Mouse (Mus musculus) megakaryocyte-erythroid progenitor cell, adult 5-6 weeks (primary cell): ENCODE data around the gene Mgat1. TPM values are rescaled to one million over a fixed set of nuclear protein-coding genes. Genes with fewer than 3 reads are reported as not detected.
"Not testable (repeated sequence)": the region's sequence is repeated elsewhere in the genome, so short reads cannot be mapped to it uniquely, and the experiment has no call there.

Source experiments
- ATAC-seq: replicated peaks from 2 replicates; pipeline ENCODE4 v1.8.0; 2016; ENCODE audit warnings: mild to moderate bottlenecking, inconsistent platforms; ENCODE audit not compliant: severe bottlenecking, poor library complexity, low FRiP score, low TSS enrichment
- total RNA-seq, 2 experiments: library from RNA; stranded (forward) in 1 of 2; stranded (reverse) in 1 of 2; fragments of 200-1000, 215-1000 nt in 1 of 2; fragments of >200 nt in 1 of 2; fragmentation: Nextera tagmentation in 1 of 2; gene quantifications; 2 replicates each; pipeline ENCODE4 v1.2.3; 2014 to 2017

The Mgat1 gene
- total RNA-seq (2014; fragmentation: Nextera tagmentation) (47.4 and 53.5 TPM in 2 replicates), total RNA-seq (2017) (28.1 and 34.2 TPM in 2 replicates)

DNA sequence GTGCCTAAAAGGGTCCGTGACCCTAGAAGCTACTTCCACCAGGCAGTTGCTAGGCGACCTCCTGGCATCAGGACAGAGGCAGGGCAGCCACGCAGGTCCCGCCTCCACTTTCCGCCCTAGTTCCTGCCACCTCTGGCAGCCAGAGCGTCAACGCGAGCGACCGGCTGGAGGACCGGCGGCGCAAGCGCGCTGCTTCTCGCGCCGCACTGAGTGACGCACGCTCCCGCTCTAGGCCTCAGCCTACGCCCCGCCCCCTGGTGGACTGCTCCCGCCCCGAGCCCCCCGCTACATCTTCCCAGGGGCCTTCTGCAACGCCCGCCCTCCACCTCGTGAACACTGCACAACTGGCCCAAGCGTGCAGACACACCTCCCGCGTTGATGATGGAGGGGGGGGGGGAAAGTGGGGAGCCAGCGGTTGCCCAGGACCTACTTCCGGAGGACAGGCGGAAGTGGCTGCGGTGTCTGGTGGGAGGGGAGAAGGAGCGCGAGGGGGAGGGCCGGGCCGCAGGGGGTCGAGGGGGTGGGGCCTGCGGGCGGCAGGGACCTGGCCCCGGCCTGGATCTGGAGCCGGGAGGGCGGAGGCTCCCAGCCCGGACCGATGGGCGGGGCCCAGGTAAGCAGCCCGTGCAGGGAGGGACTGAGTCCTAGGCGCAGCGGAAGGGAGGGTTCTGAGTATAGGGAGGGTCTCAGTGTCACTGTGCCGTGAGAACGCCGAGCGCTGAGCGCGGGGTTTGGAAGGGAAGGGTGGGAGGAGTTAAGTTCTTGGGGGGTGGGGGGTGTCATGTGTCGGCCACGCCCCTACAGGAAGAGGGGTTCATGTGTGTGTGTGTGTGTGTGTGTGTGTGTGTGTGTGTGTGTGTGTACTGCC is at the start of gene Mgat1:
Gene Mgat1, plus strand, starts transcription at position 465 of the 868 bp plus-strand sequence.
- ATAC-seq = peak; percentile 80

- ATAC-seq = not testable (repeated sequence)
Measured at GRCm38 (mm10) chr11:49194771-49195170, 49.2 kb upstream of the Mgat1 start.

- ATAC-seq = no peak
Measured at GRCm38 (mm10) chr11:49195819-49196322, 48.1 kb upstream of the Mgat1 start.

- no peak for ATAC-seq
Measured at GRCm38 (mm10) chr11:49200666-49201065, 43.3 kb upstream of the Mgat1 start.

DNA sequence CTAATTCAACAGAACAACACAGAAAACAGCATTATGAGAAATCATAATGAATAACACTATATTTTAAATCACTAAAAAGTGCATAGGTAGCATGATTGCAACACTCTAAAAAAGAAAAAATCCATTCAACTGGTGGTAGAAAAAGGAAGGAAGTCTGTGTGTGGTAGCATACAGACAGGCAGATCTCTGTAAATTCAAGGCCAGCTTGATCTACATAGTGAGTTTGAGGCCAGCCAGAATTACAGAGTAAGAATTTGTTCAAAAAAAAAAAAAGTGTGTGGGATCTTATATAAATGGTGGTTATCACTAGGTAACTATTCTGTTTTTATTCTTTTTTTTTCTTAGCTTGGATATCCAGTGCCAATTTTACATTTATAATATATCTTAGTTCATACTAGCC is 42.8 kb upstream of the Mgat1 start:
- ATAC-seq = no peak

GRCm38 (mm10) chr11:49202071-49202470 is 41.9 kb upstream of the Mgat1 start:
- no peak for ATAC-seq

DNA sequence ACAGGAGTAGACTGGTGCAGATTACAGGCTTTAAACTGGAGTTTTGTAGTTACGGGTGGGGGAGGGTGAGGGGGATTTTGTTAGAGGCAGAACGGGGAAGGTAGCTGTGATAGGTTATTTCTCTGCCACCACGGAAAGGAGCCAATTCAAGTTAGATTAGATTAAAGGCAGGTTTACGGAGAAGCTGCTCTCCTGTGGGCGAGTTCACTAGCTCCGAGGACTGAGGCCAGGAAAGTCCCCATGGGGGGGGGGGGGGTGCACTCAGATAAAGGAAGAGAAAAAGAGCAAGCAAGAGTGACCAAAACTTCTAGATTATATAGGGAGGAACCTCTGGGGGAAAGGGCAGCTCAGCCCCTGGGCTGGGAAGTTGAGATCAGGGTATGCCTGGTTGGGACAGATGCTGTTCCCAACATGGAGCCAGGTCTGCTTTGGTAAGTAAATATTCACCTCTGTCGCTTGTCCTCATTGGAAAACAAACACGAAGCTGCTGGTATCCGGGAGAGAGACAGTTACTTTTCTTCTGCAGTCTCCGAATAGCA is 41.4 kb upstream of the Mgat1 start:
- ATAC-seq = peak; percentile 65

DNA sequence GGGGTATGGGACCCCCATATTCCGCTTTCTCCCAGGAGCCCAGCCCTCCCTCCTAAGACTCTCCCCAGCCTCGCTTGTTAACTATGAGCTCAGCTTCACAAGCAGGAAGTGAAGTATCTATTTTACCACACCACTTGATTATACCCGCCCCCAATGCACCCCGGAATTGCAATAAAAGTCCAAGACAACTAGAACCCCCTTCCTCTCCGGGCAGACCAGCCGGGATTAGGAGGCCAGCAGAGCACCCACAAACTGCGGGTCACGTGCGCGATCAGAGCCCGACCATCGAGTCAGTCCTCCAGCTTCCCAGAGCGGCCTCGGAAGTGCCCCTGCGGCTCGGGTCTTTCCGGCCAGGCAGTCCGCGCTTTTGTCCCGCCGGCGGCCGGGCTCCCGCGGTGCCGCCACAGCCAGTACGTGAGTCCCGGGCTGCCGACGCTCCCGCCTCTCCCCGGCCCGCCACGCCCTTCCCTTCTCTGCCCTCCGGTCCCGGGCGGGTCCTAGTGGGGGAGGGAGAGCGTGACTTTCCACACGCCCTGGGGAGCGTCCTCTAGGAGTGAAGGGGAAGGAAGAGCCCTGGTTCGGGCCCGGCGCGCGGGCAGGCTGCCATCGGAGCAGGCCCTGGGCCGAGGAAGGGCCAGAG is 40.7 kb upstream of the Mgat1 start, which contains the start of gene Zfp62:
Gene Zfp62, plus strand, starts transcription at position 164 of the 640 bp plus-strand sequence.
- ATAC-seq = peak; percentile 81

GRCm38 (mm10) chr11:49203771-49204497 is 40.1 kb upstream of the Mgat1 start:
- ATAC-seq = peak; percentile 43

DNA sequence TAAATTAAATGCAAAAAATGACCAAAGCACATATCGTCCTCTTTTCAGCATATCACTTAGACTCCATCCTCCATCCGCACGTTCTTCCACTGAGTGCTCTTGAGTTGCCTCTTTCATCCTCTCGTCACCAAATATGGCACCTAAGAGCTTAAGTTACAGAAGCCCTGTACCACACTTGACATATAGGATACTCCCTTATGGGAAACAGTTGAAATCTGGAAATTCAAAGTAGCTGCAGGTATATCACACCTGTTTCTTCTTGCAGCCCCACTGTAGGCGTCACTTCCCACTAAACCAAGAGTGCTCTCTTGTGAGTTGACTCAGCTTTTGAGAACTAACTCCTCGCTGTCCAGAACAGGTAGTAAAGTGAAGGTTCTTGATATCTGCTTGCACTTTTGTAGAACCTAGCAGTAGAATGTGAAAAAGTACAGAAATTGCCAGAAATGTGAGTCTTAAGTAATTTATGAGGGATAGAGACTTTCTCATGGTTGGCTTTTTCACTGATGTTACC is 38.9 kb upstream of the Mgat1 start:
- ATAC-seq = no peak

- peak; percentile 21; the same call in 1 of the 2 replicates for ATAC-seq
Measured at GRCm38 (mm10) chr11:49207495-49207894, 36.5 kb upstream of the Mgat1 start.

GRCm38 (mm10) chr11:49212577-49212976 is 31.4 kb upstream of the Mgat1 start:
- ATAC-seq = peak; percentile 87

- no peak for ATAC-seq
Measured at GRCm38 (mm10) chr11:49213505-49213904, 30.5 kb upstream of the Mgat1 start.

DNA sequence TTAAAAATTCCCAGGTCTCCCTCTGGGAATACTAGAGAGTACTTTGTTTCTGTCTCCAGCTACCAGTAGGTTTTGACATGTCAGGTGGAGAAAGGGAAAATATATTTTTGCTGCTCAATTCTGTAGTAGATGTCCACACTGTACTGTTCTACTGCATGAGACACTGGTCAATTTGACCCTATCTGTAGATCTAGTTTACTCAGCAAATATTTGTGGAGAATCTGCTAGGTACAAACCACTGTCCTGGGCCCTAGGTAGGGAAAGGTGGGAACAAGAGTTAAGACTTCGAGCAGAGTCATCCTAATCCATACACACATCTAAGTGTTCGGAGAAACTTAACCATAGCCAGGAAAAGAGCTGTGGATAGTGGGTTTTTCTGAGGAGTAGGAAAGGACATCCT is 24.7 kb upstream of the Mgat1 start:
- no peak for ATAC-seq

DNA sequence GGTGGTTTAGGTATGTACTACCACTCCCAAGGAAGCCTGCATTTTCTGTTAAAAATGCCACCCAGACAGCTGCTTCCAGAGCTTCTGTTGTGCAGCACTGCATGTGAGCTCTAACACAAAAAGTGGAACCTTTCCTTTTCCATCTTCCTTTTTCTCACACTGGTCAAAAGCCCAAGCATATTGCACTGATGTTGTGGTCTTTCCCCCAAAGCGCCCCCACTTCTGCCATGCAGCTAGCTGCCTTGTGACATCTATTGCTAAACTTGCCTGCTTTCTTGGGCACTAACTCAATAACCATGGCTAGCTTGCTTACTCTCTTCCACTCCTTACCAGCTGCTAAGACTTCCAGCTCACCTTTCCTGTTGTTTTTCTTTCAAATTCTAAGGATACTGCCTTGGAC is 19.5 kb upstream of the Mgat1 start:
- no peak for ATAC-seq

DNA sequence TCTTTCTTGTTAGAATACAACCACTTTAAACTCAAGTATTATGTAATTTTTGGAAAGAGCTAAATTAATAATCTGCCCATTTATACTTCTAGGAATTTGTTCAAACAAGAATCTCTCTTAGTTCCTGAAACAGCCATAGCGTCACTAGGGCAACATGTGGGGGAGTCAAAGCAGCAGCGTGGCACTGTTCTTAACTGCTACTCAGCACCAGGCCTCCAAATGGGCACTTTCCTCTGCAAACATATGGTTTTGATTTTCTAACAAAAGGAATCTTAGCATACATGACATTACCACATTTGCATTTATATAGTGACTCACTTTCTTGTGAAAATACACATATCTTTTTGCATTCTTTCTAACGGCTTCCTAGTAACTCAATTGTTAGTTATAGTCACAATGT is 11.2 kb upstream of the Mgat1 start:
- ATAC-seq = no peak

DNA sequence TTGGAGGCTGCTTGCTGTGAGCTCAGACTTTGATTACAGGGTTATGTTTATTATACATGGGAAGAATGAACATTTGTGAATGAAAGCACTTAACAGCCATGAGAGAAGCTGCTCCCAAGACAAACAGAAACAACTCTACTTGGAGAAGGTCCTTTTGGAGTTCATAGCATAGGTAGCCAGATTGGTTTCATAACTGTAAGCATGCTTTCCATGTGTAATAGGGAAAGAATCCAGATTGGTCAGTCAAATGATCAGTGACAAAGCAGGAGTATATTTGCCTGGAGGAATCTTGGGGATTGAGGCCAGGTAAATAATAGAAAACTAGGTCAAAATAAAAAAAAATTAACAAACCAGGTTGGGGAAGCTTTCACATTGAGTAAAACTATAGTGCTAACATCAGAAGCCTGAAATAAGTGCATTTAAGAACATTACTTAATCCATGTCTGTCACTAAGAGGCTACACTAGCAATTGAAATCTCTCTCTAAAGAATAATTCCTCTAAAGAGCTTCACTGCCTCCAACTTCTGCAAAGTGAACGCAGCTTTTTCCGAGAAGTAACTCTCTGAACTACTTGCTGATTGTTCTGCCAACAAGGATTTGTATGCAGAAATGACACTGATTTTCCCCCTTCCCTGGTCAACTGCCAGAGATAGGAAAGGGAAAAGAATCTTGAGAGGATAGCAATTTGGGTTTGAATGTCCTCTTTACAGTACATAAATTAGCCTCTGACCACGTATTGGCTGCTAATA is 8.4 kb upstream of the Mgat1 start:
- no peak for ATAC-seq

- ATAC-seq = no peak
Measured at GRCm38 (mm10) chr11:49236891-49237290, 7.1 kb upstream of the Mgat1 start.

- ATAC-seq = no peak
Measured at GRCm38 (mm10) chr11:49237532-49237931, 6.5 kb upstream of the Mgat1 start.
